Mouse (Mus musculus) olfactory bulb, adult 2 months (tissue): ENCODE data around the gene Mrpl16. TPM values are rescaled to one million over a fixed set of nuclear protein-coding genes. Genes with fewer than 3 reads are reported as not detected.

Experiments used
- H3K27ac ChIP-seq: fragments of 200-500 bp; 2 replicates; pipeline ENCODE4 v1.5.1; 2012; ENCODE audit warnings: low read depth, low read length; ENCODE audit not compliant: insufficient read depth
- H3K4me1 ChIP-seq: fragments of 200-500 bp; 2 replicates; pipeline ENCODE4 v1.6.1; 2012; ENCODE audit warnings: low read length; ENCODE audit not compliant: control insufficient read depth, insufficient read depth
- H3K4me3 ChIP-seq: fragments of 200-500 bp; 2 replicates; pipeline ENCODE4 v1.5.1; 2012; ENCODE audit warnings: mild to moderate bottlenecking, low read depth, low read length, moderate library complexity; ENCODE audit not compliant: insufficient read depth
- CTCF ChIP-seq: fragments of 200-500 bp; IDR thresholded peaks from 2 replicates; pipeline ENCODE4 v1.5.1; 2012; ENCODE audit warnings: low read depth, mild to moderate bottlenecking, low read length, moderate library complexity; ENCODE audit not compliant: insufficient read depth
- POLR2A ChIP-seq: fragments of 200-500 bp; IDR thresholded peaks from 2 replicates; pipeline ENCODE4 v1.6.1; 2012; ENCODE audit warnings: mild to moderate bottlenecking, low read depth, low read length, moderate library complexity; ENCODE audit not compliant: insufficient read depth
- WGBS: fragments of 180-500 bp; shearing (Covaris S2); methylation state at CpG from one replicate; pipeline ENCODE4 v1.1.7; 2018; 5-methylcytosine and 5-hydroxymethylcytosine counted together
- polyA plus RNA-seq: library from polyadenylated mRNA; stranded (reverse); fragments of >200 nt; gene quantifications from 2 replicates; pipeline ENCODE4 v1.2.4, GENCODE M21; 2012; ENCODE audit warnings: low replicate concordance; ENCODE audit not compliant: missing spikeins, insufficient read depth, insufficient read length

The Mrpl16 gene
- polyA plus RNA-seq, 1 experiment, result not detected

GRCm38 (mm10) chr19:11793741-11794359, 23.7 kb downstream of the Mrpl16 start:
- TF ChIP-seq CTCF, result no peak
- no peak for TF ChIP-seq POLR2A
- Histone ChIP-seq H3K27ac (no peak overlapping the region), H3K4me3 (no peak overlapping the region), H3K4me1 (no peaks in the 10 kb centered on the region)
- WGBS, result 95% methylated on average over 2 of the region's 2 CpGs

GRCm38 (mm10) chr19:11794447-11794846, 24.3 kb downstream of the Mrpl16 start:
- TF ChIP-seq CTCF (no peak), POLR2A (no peak)
- H3K4me3 ChIP-seq, result no peak overlapping the region
- WGBS, result 91% methylated on average over 6 of the region's 6 CpGs
- no peak overlapping the region for H3K27ac ChIP-seq
- no peaks in the 10 kb centered on the region for H3K4me1 ChIP-seq

DNA sequence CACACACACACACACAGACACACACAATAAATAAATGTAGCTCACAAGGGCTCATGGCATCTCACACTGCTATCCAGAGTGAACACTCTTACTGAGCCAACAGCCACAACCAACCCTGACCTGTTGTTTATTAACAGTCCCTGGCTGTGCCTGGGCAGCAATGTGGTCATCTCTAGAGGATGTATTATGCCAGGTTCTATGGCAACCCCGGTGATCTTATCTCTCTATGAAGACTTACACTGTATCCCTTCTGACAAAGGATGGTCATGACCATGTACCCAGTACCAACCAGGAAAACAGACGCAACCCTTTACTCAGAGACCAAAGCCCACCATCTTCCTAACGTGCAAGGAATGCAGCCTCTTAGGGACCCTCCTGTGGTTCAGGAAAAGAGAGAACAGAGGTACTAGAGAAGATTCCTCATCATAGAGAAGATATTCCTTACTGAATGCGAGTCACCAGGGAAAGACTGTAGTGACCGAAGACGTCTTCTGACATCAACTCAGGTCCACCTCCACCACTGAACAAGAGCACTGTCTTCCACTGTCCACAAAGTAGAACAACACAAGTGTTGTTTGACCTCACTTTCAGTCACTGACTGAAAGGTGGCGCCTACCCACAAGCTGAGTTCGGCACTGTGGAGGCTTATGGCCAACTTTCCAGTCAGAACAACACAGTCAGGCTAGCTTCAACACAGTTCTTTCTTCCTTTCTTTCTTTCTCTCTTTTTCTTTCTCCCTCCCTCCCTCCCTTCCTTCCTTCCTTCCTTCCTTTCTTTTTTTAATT, 30.5 kb downstream of the Mrpl16 start:
- TF ChIP-seq POLR2A (no peak), CTCF (no peak)
- Histone ChIP-seq H3K4me3 (no peak overlapping the region), H3K27ac (no peak overlapping the region), H3K4me1 (no peaks in the 10 kb centered on the region)
- 72% methylated on average over 8 of the region's 8 CpGs for WGBS

DNA sequence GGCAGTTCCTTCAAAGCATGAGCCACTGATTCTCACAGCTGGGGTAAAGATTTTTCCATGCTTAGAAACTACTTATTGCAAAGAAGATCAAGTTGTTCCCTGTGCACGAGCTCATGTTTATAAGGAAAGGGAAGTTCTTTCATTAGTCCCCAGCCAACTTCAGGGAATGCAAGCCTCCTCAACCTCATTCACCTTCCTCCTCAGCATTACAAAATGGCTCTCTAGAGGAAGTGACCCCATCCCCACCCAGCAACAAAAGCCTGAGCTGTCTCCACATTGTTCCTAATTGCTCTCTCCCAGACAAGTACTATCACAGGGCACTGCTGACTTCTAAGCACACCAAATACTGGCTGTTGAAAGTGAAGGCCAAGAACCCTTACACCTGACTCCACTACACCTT, 34.2 kb downstream of the Mrpl16 start:
- no peak overlapping the region for H3K4me3 ChIP-seq
- H3K4me1 ChIP-seq, result no peaks in the 10 kb centered on the region
- WGBS, result 59% methylated on average over 1 of the region's 1 CpGs
- H3K27ac ChIP-seq, result 0 out of 2 replicates have a peak overlapping the region, but pooled peaks have one; percentile 21
- TF ChIP-seq POLR2A (no peak), CTCF (no peak)

DNA sequence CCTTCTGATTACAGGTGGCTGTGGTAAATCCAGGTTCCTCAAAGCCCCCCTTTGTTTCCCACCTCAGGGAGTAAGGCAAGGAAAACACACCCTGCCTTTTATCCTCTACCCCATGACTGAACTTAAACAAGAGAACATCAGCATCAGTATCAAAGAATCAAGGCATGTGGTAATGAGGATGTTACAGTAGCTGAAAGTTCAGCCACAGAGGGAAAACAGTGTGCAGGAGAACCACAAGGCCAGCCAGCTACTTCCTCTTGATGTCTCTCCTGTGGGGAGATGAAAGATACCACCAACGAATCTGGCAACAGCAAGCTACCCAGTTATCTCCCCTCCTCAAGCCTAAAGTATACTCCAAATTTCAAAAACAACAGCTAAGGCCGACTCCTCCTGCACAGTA, 37.1 kb downstream of the Mrpl16 start:
- Histone ChIP-seq H3K4me1 (no peaks in the 10 kb centered on the region), H3K27ac (no peak overlapping the region), H3K4me3 (no peak overlapping the region)
- WGBS, result 70% methylated on average over 2 of the region's 2 CpGs
- TF ChIP-seq POLR2A (no peak), CTCF (no peak)

DNA sequence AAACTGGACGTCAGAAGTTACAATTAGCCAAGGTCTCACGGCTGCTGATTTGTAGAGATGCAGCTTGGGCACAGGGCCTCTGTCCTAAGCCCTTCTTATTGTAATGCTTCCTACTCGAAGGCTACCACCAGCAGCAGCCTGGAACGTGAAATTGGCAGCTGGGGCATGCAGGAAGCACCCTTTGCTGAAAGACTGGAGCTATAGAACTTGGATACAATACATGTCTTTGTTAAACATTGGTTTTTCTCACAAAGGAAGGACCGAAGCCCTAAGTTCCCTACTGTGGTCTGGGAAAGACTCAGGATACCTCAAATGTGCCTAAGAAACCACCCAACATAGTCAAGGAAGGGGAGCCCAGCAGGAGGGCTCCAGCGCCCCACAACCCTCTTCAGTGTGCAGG, 37.6 kb downstream of the Mrpl16 start:
- 43% methylated on average over 6 of the region's 6 CpGs for WGBS
- no peaks in the 10 kb centered on the region for H3K4me1 ChIP-seq

GRCm38 (mm10) chr19:11808452-11808851, 38.3 kb downstream of the Mrpl16 start:
- TF ChIP-seq CTCF, result no peak
- TF ChIP-seq POLR2A, result no peak
- no peak overlapping the region for H3K27ac ChIP-seq
- WGBS, result 39% methylated on average over 2 of the region's 2 CpGs
- no peak overlapping the region for H3K4me3 ChIP-seq
- no peaks in the 10 kb centered on the region for H3K4me1 ChIP-seq

More for the DNA sequence above, 37.6 kb downstream of the Mrpl16 start:
- TF ChIP-seq CTCF (no peak), POLR2A (no peak)
- Histone ChIP-seq H3K27ac (no peak overlapping the region), H3K4me3 (no peak overlapping the region)

- TF ChIP-seq CTCF, result no peak
- no peak for TF ChIP-seq POLR2A
- no peak overlapping the region for H3K4me3 ChIP-seq
- peaks cover 2% of the 10 kb centered on the region; the same call in 1 of the 2 replicates for H3K4me1 ChIP-seq
- 84% methylated on average over 5 of the region's 5 CpGs for WGBS
- no peak overlapping the region for H3K27ac ChIP-seq
Measured at GRCm38 (mm10) chr19:11810003-11810758, 40.0 kb downstream of the Mrpl16 start.

DNA sequence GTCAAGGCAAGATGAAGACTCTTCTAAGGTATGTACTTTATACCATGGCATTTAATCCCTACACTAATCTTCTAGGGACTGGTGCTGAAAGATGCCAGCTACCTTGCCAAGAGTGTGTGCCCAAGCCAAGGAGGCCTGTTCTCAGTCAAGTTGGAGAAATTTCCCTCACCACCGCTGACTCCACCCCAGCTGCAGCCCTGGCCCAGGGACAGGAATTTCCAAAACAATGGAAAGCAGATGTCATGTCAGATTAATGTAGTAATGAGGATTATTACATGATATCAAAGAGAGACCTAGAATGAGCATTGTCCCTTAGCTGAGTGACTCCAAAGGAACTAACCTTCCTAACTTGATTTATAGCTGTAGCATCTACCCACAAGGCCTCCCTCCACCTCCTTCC, 40.7 kb downstream of the Mrpl16 start:
- peaks cover 2% of the 10 kb centered on the region; the same call in 1 of the 2 replicates for H3K4me1 ChIP-seq
- no peak overlapping the region for H3K27ac ChIP-seq
- WGBS, result 69% methylated on average over 1 of the region's 1 CpGs
- H3K4me3 ChIP-seq, result no peak overlapping the region
- TF ChIP-seq POLR2A (no peak), CTCF (no peak)
